Mouse (Mus musculus) heart, postnatal 0 days (tissue): ENCODE measurements around the gene Pde1a. TPM values are rescaled to one million over a fixed set of nuclear protein-coding genes. Genes with fewer than 3 reads are reported as not detected.

ENCODE experiments used
- ATAC-seq: fragments of 200-750 bp; cut with Nextera tagmentation; 2 replicates; pipeline ENCODE4 v1.8.0; 2017; ENCODE audit warnings: low read depth, moderate number of reproducible peaks, moderate library complexity; ENCODE audit not compliant: insufficient read depth
- DNase-seq: peaks from one replicate; pipeline ENCODE4 v3.0.0-alpha.2; 2016; ENCODE audit warnings: low spot score
- H3K27ac ChIP-seq: fragments of 300-500 bp; sonication (generic); 2 replicates; pipeline ENCODE4 v1.5.1; 2014; ENCODE audit warnings: low read depth, mild to moderate bottlenecking
- H3K27me3 ChIP-seq: fragments of 300-500 bp; sonication (generic); 2 replicates; pipeline ENCODE4 v1.6.1; 2014; ENCODE audit warnings: low read length, mixed read lengths; ENCODE audit not compliant: control insufficient read depth, insufficient read depth
- H3K36me3 ChIP-seq: fragments of 300-500 bp; sonication (generic); replicated peaks from 2 replicates; pipeline ENCODE4 v1.6.1; 2014; ENCODE audit warnings: low read length, mixed read lengths; ENCODE audit not compliant: control insufficient read depth, insufficient read depth
- H3K4me1 ChIP-seq: fragments of 300-500 bp; sonication (generic); 2 replicates; pipeline ENCODE4 v1.6.1; 2014; ENCODE audit warnings: antibody characterized with exemption; ENCODE audit not compliant: control insufficient read depth, insufficient read depth
- H3K4me2 ChIP-seq: fragments of 300-500 bp; sonication (generic); 2 replicates; pipeline ENCODE4 v1.6.1; 2014; ENCODE audit warnings: low read depth, mild to moderate bottlenecking, low read length, moderate library complexity
- H3K4me3 ChIP-seq: fragments of 300-500 bp; sonication (generic); 2 replicates; pipeline ENCODE4 v1.5.1; 2014; ENCODE audit warnings: low read depth, low read length
- H3K9ac ChIP-seq: fragments of 300-500 bp; sonication (generic); replicated peaks from 2 replicates; pipeline ENCODE4 v1.6.1; 2014; ENCODE audit warnings: low read depth, low read length, mixed read lengths
- H3K9me3 ChIP-seq: fragments of 300-500 bp; sonication (generic); replicated peaks from 2 replicates; pipeline ENCODE4 v1.6.1; 2016; ENCODE audit warnings: low read length; ENCODE audit not compliant: control insufficient read depth
- CTCF ChIP-seq: IDR thresholded peaks from 2 replicates; pipeline ENCODE4 v1.5.1; 2016; ENCODE audit warnings: antibody characterized with exemption, control low read depth, low read depth
- EP300 ChIP-seq: IDR thresholded peaks from 2 replicates; pipeline ENCODE4 v1.6.1; 2016; ENCODE audit warnings: antibody characterized with exemption, low read depth
- WGBS: fragments of 180-500 bp; shearing (Covaris S2); extraction: QIAGEN DNeasy Blood & Tissue Kit; methylation state at CpG from one replicate; pipeline ENCODE4 v1.1.7; 2014; 5-methylcytosine and 5-hydroxymethylcytosine counted together
- polyA plus RNA-seq: library from polyadenylated mRNA; unstranded; fragments of >200 nt; fragmentation: Nextera tagmentation; extraction: Ambion mirVana; gene quantifications from 2 replicates; pipeline ENCODE4 v1.2.1, GENCODE M21; 2015
- total RNA-seq: library from RNA; depleted of rRNA; stranded (reverse); fragments of >200 nt; gene quantifications from 2 replicates; pipeline ENCODE4 v1.2.3, GENCODE M21; 2014; ENCODE audit warnings: low replicate concordance

Gene Pde1a
- total and polyA plus RNA-seq, 2 experiments from 2014 or later, result 7.6 to 12.9 TPM

DNA sequence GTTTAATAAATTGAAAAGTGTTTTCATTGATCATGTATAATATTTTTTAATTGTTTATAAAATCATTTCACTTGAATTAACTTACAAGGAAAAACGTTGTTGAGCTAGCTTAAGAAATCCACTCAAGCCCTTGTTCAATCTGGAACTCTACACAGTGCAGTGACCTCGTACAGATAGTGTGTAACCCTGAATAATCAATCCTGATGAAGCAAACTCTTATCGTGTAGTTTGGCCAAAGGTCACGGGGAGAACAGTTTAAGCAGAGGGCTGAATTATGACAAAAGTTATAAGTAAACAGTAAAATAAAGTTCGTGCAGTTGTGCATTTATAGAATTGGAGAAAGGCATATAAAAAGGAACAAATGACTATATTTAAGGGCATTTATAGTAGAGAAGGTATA is 159.7 kb downstream of the Pde1a start:
- Histone ChIP-seq H3K27me3 (no peaks in the 10 kb centered on the region), H3K4me3 (no peak overlapping the region), H3K27ac (no peak overlapping the region), H3K9me3 (no peaks in the 10 kb centered on the region), H3K36me3 (no peaks in the 10 kb centered on the region), H3K4me2 (no peak overlapping the region), H3K4me1 (peaks cover 11% of the 10 kb centered on the region), H3K9ac (no peak overlapping the region)
- no peak for TF ChIP-seq CTCF
- no peak for TF ChIP-seq EP300
- WGBS, result 51% methylated on average over 5 of the region's 5 CpGs
- ATAC-seq (no peak), DNase-seq (no peak)

DNA sequence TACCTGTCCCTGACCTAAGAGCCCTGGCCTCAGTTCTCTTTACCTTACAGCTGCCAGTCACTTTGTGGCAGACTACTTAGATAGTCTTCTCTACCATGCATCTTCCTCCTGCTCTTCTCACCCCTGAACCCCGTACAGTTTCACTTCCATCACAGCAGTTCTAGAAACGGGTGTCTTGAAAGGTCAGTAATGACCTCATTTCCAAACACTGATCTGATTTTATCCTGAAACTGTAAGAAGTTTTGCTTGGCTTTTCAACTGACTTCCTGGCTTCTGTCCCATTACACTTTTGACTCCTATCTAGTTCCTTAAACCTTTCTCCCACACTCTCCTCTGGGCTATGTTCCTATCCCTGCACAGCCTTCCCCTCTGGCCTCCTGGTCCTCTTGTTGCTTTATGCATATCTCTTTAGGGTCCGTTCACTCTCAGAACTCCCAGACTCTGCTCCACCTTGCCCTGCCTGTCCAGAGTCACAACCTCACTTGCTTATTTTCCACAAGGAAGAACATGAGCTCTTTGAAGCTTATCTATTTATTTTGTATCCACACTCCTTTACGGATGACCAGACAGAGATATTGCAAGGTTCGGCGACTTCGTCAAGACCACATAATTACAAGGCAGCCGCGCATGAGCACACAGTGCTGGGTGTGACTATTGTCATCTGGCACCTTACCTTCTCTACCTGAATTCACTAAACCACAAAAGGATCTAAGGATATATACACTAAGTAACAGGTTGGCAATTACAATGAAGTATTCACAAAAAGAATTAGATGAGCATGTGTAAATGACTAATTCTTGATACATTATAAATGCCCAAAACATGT is 162.4 kb downstream of the Pde1a start:
- Histone ChIP-seq H3K27ac (peak overlapping the region; percentile 17; the same call in 1 of the 2 replicates), H3K4me1 (peaks cover 11% of the 10 kb centered on the region)

DNA sequence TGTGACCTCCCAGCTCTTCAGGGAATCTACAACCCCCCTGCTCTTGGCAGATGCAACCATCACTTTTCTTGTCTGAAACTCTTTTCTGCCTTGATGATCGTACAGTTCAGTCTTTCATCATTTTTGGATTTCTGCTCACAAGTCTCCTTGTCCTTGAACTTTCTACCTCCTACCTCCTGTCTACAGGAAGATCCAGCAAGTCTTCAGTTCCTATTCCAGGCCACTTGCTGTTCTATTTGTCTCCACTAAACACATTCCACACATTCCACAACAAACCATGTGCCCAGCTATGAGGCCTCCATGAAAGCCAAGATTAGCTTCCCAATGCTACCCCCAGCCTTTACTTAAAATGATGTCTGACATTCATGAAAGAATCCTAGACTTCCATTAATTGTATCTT is 163.2 kb downstream of the Pde1a start:
- Histone ChIP-seq H3K9me3 (no peaks in the 10 kb centered on the region), H3K4me3 (no peak overlapping the region), H3K9ac (no peak overlapping the region), H3K4me2 (no peak overlapping the region), H3K4me1 (peaks cover 11% of the 10 kb centered on the region), H3K27ac (peak overlapping the region; percentile 17; the same call in 1 of the 2 replicates), H3K27me3 (no peaks in the 10 kb centered on the region), H3K36me3 (no peaks in the 10 kb centered on the region)
- 61% methylated on average over 1 of the region's 1 CpGs for WGBS
- TF ChIP-seq CTCF, result no peak
- TF ChIP-seq EP300, result no peak
- ATAC-seq, result no peak
- DNase-seq, result no peak

More for the DNA sequence above, 162.4 kb downstream of the Pde1a start:
- TF ChIP-seq EP300 (no peak), CTCF (no peak)
- no peak for DNase-seq
- Histone ChIP-seq H3K9ac (no peak overlapping the region), H3K4me3 (no peak overlapping the region), H3K9me3 (no peaks in the 10 kb centered on the region), H3K4me2 (no peak overlapping the region), H3K27me3 (no peaks in the 10 kb centered on the region), H3K36me3 (no peaks in the 10 kb centered on the region)
- no peak for ATAC-seq
- WGBS, result 50% methylated on average over 9 of the region's 9 CpGs

DNA sequence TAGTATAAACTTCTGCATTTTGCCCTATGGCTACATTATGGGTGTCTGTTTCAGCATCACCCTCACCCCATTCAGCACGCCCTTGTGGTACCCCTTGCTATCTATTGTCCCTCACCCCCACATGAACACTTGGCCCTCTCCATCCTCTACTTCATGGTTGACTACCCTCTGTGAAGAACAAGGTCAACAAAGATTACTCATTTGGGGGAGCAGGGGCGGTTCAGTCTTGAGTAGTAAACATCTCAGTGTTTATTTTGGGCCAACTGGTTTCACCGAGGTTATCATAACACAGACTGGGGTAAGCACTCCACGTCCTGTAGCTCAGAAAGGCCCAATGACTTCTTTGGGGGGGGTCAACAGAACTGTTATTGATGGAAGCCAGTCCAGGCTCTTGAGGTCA is 164.3 kb downstream of the Pde1a start:
- H3K36me3 ChIP-seq, result no peaks in the 10 kb centered on the region
- H3K9ac ChIP-seq, result no peak overlapping the region
- H3K9me3 ChIP-seq, result no peaks in the 10 kb centered on the region
- no peak overlapping the region for H3K27ac ChIP-seq
- ATAC-seq, result no peak
- DNase-seq, result no peak
- H3K27me3 ChIP-seq, result no peaks in the 10 kb centered on the region
- H3K4me3 ChIP-seq, result no peak overlapping the region
- no peak for TF ChIP-seq CTCF
- no peak for TF ChIP-seq EP300
- peaks cover 11% of the 10 kb centered on the region for H3K4me1 ChIP-seq
- H3K4me2 ChIP-seq, result no peak overlapping the region
- WGBS, result 57% methylated on average over 4 of the region's 4 CpGs

DNA sequence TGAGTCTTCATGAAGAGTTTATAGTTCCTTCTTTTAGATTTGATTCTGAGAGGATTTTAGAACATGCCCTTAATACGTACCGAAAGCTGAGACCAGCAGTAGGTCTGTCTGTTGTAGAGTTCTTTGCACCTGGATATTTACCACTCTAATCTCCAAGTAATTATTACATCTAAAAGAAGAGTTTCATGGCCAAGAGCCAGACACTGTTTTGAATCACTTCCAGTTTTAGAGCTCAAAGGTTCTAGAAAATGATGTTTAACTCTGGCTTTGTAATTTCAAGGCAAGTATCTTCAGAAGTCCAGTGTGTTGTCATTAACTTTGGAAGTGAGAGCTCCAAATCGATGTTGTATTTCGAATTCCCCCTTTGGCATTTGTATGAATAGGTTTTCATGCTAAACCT is 167.8 kb downstream of the Pde1a start:
- Histone ChIP-seq H3K4me3 (no peak overlapping the region), H3K27ac (no peak overlapping the region), H3K36me3 (no peaks in the 10 kb centered on the region), H3K4me1 (peaks cover 6% of the 10 kb centered on the region), H3K4me2 (no peak overlapping the region), H3K9me3 (no peaks in the 10 kb centered on the region), H3K27me3 (no peaks in the 10 kb centered on the region), H3K9ac (no peak overlapping the region)
- TF ChIP-seq EP300, result no peak
- ATAC-seq, result no peak
- no peak for DNase-seq
- 85% methylated on average over 4 of the region's 4 CpGs for WGBS
